Comparison of ENCODE assay signal across 10 mouse cellular contexts in the genomic region with DNA sequence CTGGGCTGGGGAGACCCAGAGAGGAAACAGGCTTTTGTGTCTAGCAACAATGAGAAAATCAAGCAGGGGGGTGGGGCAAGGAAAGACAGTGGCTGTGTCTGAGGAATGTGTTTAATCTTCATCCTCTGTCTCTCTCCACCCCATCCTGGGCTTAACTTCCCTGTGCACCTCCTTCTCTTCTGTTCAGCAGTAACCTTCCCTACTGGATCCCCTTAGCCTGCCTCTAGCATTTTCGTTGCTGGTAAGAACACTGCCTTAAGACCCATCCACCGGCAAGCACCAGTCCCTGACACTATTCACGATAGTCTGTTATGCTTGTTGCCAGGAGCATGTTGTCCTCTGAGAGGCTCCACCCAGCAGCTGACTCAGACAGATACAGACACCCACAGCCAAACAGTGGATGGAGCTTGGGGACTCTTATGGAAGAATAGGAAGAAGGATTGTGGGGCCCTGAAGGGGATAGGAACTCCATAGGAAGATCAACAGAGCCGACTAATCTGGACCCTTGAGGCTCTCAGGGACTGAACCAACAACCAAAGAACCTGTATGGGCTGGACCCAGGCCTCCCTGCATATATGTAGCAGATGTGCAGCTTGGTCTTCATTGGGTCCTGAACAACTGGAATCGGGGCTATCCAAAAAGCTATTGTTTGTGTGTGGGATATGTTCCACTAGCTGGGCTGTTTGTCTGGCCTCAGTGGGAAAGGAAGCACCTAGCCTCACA. TPM values are rescaled to one million over a fixed set of nuclear protein-coding genes. Genes with fewer than 3 reads are reported as not detected.
DNase-seq lines count a peak whose midpoint lies in the region; ATAC-seq and TF ChIP-seq lines count a peak whose summit lies in the region.
"Had no signal": no experiment of that assay in that cellular context is flagged by ENCODE, and none has a peak within 500 bp of the region (broad histone marks: within the 10 kb centered on the region; RNA-seq: fewer than 3 reads in every experiment).

No protein-coding gene starts in this region.

- TF ChIP-seq CTCF in intestine, postnatal 0 days (IDR thresholded peaks at IDR 0.05; ENCODE audit: low read depth) = no peak

- H3K4me2 ChIP-seq in embryonic facial prominence, embryonic 13.5 days = no peak overlapping the region
- H3K4me2 ChIP-seq in intestine, postnatal 0 days (replicated peaks; ENCODE audit: low read depth) = no peak overlapping the region
- H3K4me2 ChIP-seq: neural tube, embryonic 13.5 days had no signal

- H3K36me3 ChIP-seq in embryonic facial prominence, embryonic 13.5 days = no peaks in the 10 kb centered on the region
- no peaks in the 10 kb centered on the region for H3K36me3 ChIP-seq in intestine, postnatal 0 days (ENCODE audit: control insufficient read depth, insufficient read depth)
- H3K36me3 ChIP-seq: neural tube, embryonic 13.5 days had no signal

- H3K9ac ChIP-seq in embryonic facial prominence, embryonic 13.5 days = no peak overlapping the region
- no peak overlapping the region for H3K9ac ChIP-seq in intestine, postnatal 0 days (ENCODE audit: low read depth, low read length)
- H3K9ac ChIP-seq: neural tube, embryonic 13.5 days had no signal

- WGBS in embryonic facial prominence, embryonic 13.5 days = 37% methylated on average over 5 of the region's 5 CpGs
- 33% methylated on average over 5 of the region's 5 CpGs for WGBS in intestine, postnatal 0 days

- H3K4me3 ChIP-seq in embryonic facial prominence, embryonic 13.5 days = no peak overlapping the region
- no peak overlapping the region for H3K4me3 ChIP-seq in intestine, postnatal 0 days (ENCODE audit: low read depth, low read length)
- H3K4me3 ChIP-seq: neural tube, embryonic 13.5 days had no signal

- peaks cover 8% of the 10 kb centered on the region; the same call in 1 of the 2 replicates for H3K4me1 ChIP-seq in embryonic facial prominence, embryonic 13.5 days
- H3K4me1 ChIP-seq in intestine, postnatal 0 days (replicated peaks; ENCODE audit: control insufficient read depth, insufficient read depth, low read length) = no peaks in the 10 kb centered on the region
- H3K4me1 ChIP-seq: neural tube, embryonic 13.5 days had no signal

- no peak for ATAC-seq in embryonic facial prominence, embryonic 13.5 days (ENCODE audit: insufficient number of reproducible peaks, insufficient read depth, low FRiP score, low TSS enrichment, low read depth)
- peak; percentile 25; the same call in 1 of the 2 replicates for ATAC-seq in intestine, postnatal 0 days

- H3K9me3 ChIP-seq in embryonic facial prominence, embryonic 13.5 days = 0 out of 2 replicates have a peak, but pooled peaks cover 3% of the 10 kb centered on the region
- H3K9me3 ChIP-seq in intestine, postnatal 0 days (ENCODE audit: control insufficient read depth) = no peaks in the 10 kb centered on the region
- H3K9me3 ChIP-seq: neural tube, embryonic 13.5 days had no signal

- DNase-seq in kidney, postnatal 10 days = peak; percentile 50
- DNase-seq in kidney, postnatal 25 days = no peak
- peak; percentile 48 for DNase-seq in retina, embryonic 14.5 days (ENCODE audit: low spot score)
- no peak for DNase-seq in right cerebral cortex, postnatal 4 days
- DNase-seq in layer of hippocampus, postnatal 25 days (ENCODE audit: extremely low spot score in 1 of 2, low spot score in 1 of 2) = no peak
- no peak for DNase-seq in cerebellum, adult 11-12 months
- DNase-seq: thymus, adult 18-20 months had no signal

- H3K27me3 ChIP-seq in embryonic facial prominence, embryonic 13.5 days = no peaks in the 10 kb centered on the region
- no peaks in the 10 kb centered on the region for H3K27me3 ChIP-seq in intestine, postnatal 0 days (replicated peaks; ENCODE audit: control insufficient read depth, insufficient read depth, low read length)
- H3K27me3 ChIP-seq: neural tube, embryonic 13.5 days had no signal

- peak overlapping the region; percentile 11; the same call in 1 of the 2 replicates for H3K27ac ChIP-seq in embryonic facial prominence, embryonic 13.5 days
- H3K27ac ChIP-seq in intestine, postnatal 0 days (ENCODE audit: low read depth, low read length) = 0 out of 2 replicates have a peak overlapping the region, but pooled peaks have one; percentile 5
- H3K27ac ChIP-seq: neural tube, embryonic 13.5 days had no signal

RNA-seq across cellular contexts. Expression of a gene that starts 8.4 kb away (rescaled TPM):
- polyA plus RNA-seq in embryonic facial prominence, embryonic 13.5 days (2015; fragmentation: Nextera tagmentation; extraction: Ambion mirVana) = 3.8 and 5.5 TPM in 2 replicates
- 0.34 and 0.38 TPM in 2 replicates for polyA plus RNA-seq in intestine, postnatal 0 days (2015; fragmentation: Nextera tagmentation; extraction: Ambion mirVana)
- not detected for total RNA-seq in layer of hippocampus, postnatal 25 days (2021)

RNA-seq across cellular contexts. Expression of a gene that starts 10.9 kb away (rescaled TPM):
- polyA plus RNA-seq in embryonic facial prominence, embryonic 13.5 days (2015; fragmentation: Nextera tagmentation; extraction: Ambion mirVana) = 69.8 and 77.4 TPM in 2 replicates
- polyA plus RNA-seq in intestine, postnatal 0 days (2015; fragmentation: Nextera tagmentation; extraction: Ambion mirVana) = 37.8 and 38.4 TPM in 2 replicates
- total RNA-seq in layer of hippocampus, postnatal 25 days (2021) = 10 to 100 TPM; 19.0 to 19.9 TPM

RNA-seq across cellular contexts. Expression of a gene that starts 37.2 kb away (rescaled TPM):
- 1,480 and 1,606 TPM in 2 replicates for polyA plus RNA-seq in embryonic facial prominence, embryonic 13.5 days (2015; fragmentation: Nextera tagmentation; extraction: Ambion mirVana)
- polyA plus RNA-seq in intestine, postnatal 0 days (2015; fragmentation: Nextera tagmentation; extraction: Ambion mirVana) = 483 and 505 TPM in 2 replicates
- 1,000 to 10,000 TPM; 1,671 to 1,815 TPM for total RNA-seq in layer of hippocampus, postnatal 25 days (2021)

RNA-seq across cellular contexts. Expression of a gene that starts 46.6 kb away (rescaled TPM):
- polyA plus RNA-seq in embryonic facial prominence, embryonic 13.5 days (2015; fragmentation: Nextera tagmentation; extraction: Ambion mirVana) = 104 and 122 TPM in 2 replicates
- 77.7 and 79.5 TPM in 2 replicates for polyA plus RNA-seq in intestine, postnatal 0 days (2015; fragmentation: Nextera tagmentation; extraction: Ambion mirVana)
- total RNA-seq in layer of hippocampus, postnatal 25 days (2021) = 10 to 100 TPM; 36.1 to 38.7 TPM

RNA-seq across cellular contexts. Expression of a gene that starts 48.8 kb away (rescaled TPM):
- 0.63 and 0.84 TPM in 2 replicates for polyA plus RNA-seq in embryonic facial prominence, embryonic 13.5 days (2015; fragmentation: Nextera tagmentation; extraction: Ambion mirVana)
- not detected in 2 replicates for polyA plus RNA-seq in intestine, postnatal 0 days (2015; fragmentation: Nextera tagmentation; extraction: Ambion mirVana)
- total RNA-seq in layer of hippocampus, postnatal 25 days (2021) = under 1 TPM; 0.19 to 0.20 TPM

Comparison
In these comparisons a context has a peak if more than half of its experiments do, and no peak if none do; other contexts are left out.
1. DNase-seq: peak in kidney, postnatal 10 days (single experiment) and retina, embryonic 14.5 days (single experiment); none in kidney, postnatal 25 days (0 of 2), right cerebral cortex, postnatal 4 days (single experiment), layer of hippocampus, postnatal 25 days (0 of 2) and cerebellum, adult 11-12 months (single experiment).